Mouse (Mus musculus) liver, adult 2 months (tissue): ENCODE results near the gene Hmbs.

ENCODE experiments used
- CTCF ChIP-seq: fragments of 200-500 bp; IDR thresholded peaks from 2 replicates; pipeline ENCODE4 v1.5.1; 2011; ENCODE audit warnings: low read depth, low read length, control low read depth
- POLR2A ChIP-seq: fragments of 200-500 bp; IDR thresholded peaks from 2 replicates; pipeline ENCODE4 v1.6.1; 2011; ENCODE audit warnings: low read length, control low read depth; ENCODE audit not compliant: insufficient read depth; ENCODE audit errors: extremely low read depth

- TF ChIP-seq CTCF = no peak
- no peak for TF ChIP-seq POLR2A
Observed at GRCm38 (mm10) chr9:44325768-44326370, 18.2 kb downstream of the Hmbs start, which contains the start of gene Dpagt1.
